Mouse (Mus musculus): ENCODE results near the gene Nfasc.

- TF ChIP-seq CTCF (IDR thresholded peaks at IDR 0.05; ENCODE audit: borderline replicate concordance, insufficient read depth, low read length) (no peak), POLR2A (IDR thresholded peaks at IDR 0.05; ENCODE audit: low read depth, low read length) (no peak)
Observed at GRCm38 (mm10) chr1:132767422-132767821, 25.8 kb upstream of the Nfasc start.
